Mouse (Mus musculus) layer of hippocampus, adult 6 months (tissue): Measurements from ENCODE around the gene Casp1. TPM values are rescaled to one million over a fixed set of nuclear protein-coding genes. Genes with fewer than 3 reads are reported as not detected.

Experiments used
- long read RNA-seq, 2 experiments: library from polyadenylated mRNA; unstranded; transcript quantifications; one replicate each; pipeline ENCODE4 v2.0.0; 2019 to 2020
- polyA plus RNA-seq: library from polyadenylated mRNA; unstranded; fragments of <200 nt; fragmentation: Nextera tagmentation; gene quantifications from 2 replicates; pipeline ENCODE4 v1.2.3, GENCODE M21; 2021

Gene Casp1
- polyA plus RNA-seq, result 1.8 and 2.6 TPM in 2 replicates
- long read RNA-seq, experiment 1, partial matches to known transcripts, result 0 of 1 reads
- long read RNA-seq, experiment 1, other reads (novel, unspliced or antisense), result 0 of 1 reads
- long read RNA-seq, experiment 2, transcript Casp1-201 (10 exons, 1,497 nt), result major isoform, 5 of 6 reads
- long read RNA-seq, experiment 2, partial matches to known transcripts, result 0 of 6 reads
- long read RNA-seq, experiment 2, other reads (novel, unspliced or antisense), result 1 of 6 reads

GRCm38 (mm10) chr9:5298329-5299131 is at the start of gene Casp1:
Casp1 (plus strand) TSS chr9:5298517.

GRCm38 (mm10) chr9:5308561-5308960 is 10.2 kb downstream of the Casp1 start, which contains the start of gene Casp4:
Casp4 (plus strand) TSS chr9:5308828.

DNA sequence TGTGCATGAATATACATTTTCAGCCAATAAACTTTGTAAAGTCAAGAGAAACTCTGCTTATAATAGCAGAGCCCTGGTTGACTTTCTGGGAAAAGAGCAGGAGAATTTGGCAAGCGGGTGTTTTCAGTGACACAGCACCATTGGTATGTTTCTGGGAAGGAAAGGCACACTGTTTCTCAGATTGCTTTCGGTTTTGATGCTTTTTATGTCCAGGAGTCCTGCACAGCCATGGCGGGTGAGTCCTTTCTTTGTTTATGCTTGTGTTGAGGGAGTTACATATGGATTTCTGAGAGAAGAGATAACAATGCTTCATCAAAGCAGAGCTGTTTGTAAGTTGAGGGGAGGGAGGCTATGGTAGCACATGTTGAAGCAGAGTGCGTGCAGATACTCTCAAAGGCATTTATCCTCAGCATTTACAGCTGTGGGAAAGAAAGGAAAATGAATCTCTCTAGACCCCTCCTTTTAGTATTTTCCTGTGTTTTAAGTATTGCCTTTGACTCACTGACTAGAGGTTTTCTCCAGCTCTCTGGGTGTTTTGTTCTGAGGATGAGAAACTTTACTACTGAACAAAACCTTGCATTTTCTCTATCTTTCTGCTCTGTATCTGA is 47.1 kb downstream of the Casp1 start, which contains the start of gene Casp12:
Gene Casp12, plus strand, starts transcription at position 140 of the 608 bp plus-strand sequence.

Other genes with a start within 250 kb of the Casp1 start
- gene Casp4, start 10.3 kb downstream of the Casp1 start, polyA plus RNA-seq, result 0.18 and 0.36 TPM in 2 replicates
- 0.67 and 0.83 TPM in 2 replicates for gene Casp12, start 46.9 kb downstream of the Casp1 start, polyA plus RNA-seq